Mouse (Mus musculus): ENCODE measurements around the gene Tenm1. TPM values are rescaled to one million over a fixed set of nuclear protein-coding genes. Genes with fewer than 3 reads are reported as not detected.
A peak's percentile ranks its signal among the peaks of the same experiment; 100 is the strongest.

Tenm1 gene
- total and polyA plus RNA-seq, 2 experiments from 2014 or later: not detected

- Histone ChIP-seq H3K9ac (replicated peaks; ENCODE audit: low read depth, low read length) (no peak overlapping the region), H3K4me3 (ENCODE audit: low read depth, low read length) (no peak overlapping the region), H3K4me2 (ENCODE audit: low read depth, low read length) (no peak overlapping the region), H3K36me3 (replicated peaks; ENCODE audit: control insufficient read depth, insufficient read depth, low read length) (no peaks in the 10 kb centered on the region), H3K4me1 (ENCODE audit: control insufficient read depth, insufficient read depth) (no peaks in the 10 kb centered on the region), H3K27me3 (ENCODE audit: control insufficient read depth, insufficient read depth, low read length) (no peaks in the 10 kb centered on the region), H3K9me3 (replicated peaks; ENCODE audit: control insufficient read depth, low read length) (no peaks in the 10 kb centered on the region), H3K27ac (ENCODE audit: low read depth) (no peak overlapping the region)
- WGBS: 50% methylated on average over 1 of the region's 1 CpGs
- DNase-seq (ENCODE audit: low spot score): no peak
- TF ChIP-seq CTCF (IDR thresholded peaks at IDR 0.05; ENCODE audit: low read depth) (no peak), EP300 (IDR thresholded peaks at IDR 0.05; ENCODE audit: low read depth) (no peak)
- no peak for ATAC-seq (ENCODE audit: insufficient read depth, low read depth)
Measured at GRCm38 (mm10) chrX:43122491-43122890, 306.4 kb downstream of the Tenm1 start.

GRCm38 (mm10) chrX:43122001-43122400 is 306.9 kb downstream of the Tenm1 start:
- TF ChIP-seq CTCF (IDR thresholded peaks at IDR 0.05; ENCODE audit: low read depth) (no peak), EP300 (IDR thresholded peaks at IDR 0.05; ENCODE audit: low read depth) (no peak)
- WGBS: 51% methylated on average over 1 of the region's 1 CpGs
- no peak for ATAC-seq (ENCODE audit: insufficient read depth, low read depth)

GRCm38 (mm10) chrX:42986100-42986499 is 442.8 kb downstream of the Tenm1 start:
- Histone ChIP-seq H3K4me1 (ENCODE audit: control insufficient read depth, insufficient read depth) (no peaks in the 10 kb centered on the region), H3K9ac (replicated peaks; ENCODE audit: low read depth, low read length) (no peak overlapping the region), H3K9me3 (replicated peaks; ENCODE audit: control insufficient read depth, low read length) (no peaks in the 10 kb centered on the region), H3K36me3 (replicated peaks; ENCODE audit: control insufficient read depth, insufficient read depth, low read length) (no peaks in the 10 kb centered on the region), H3K27ac (ENCODE audit: low read depth) (no peak overlapping the region), H3K4me2 (ENCODE audit: low read depth, low read length) (no peak overlapping the region), H3K27me3 (ENCODE audit: control insufficient read depth, insufficient read depth, low read length) (no peaks in the 10 kb centered on the region), H3K4me3 (ENCODE audit: low read depth, low read length) (no peak overlapping the region)
- WGBS: 69% methylated on average over 2 of the region's 2 CpGs
- TF ChIP-seq CTCF (IDR thresholded peaks at IDR 0.05; ENCODE audit: low read depth) (no peak), EP300 (IDR thresholded peaks at IDR 0.05; ENCODE audit: low read depth) (no peak)
- ATAC-seq (ENCODE audit: insufficient read depth, low read depth): no peak
- no peak for DNase-seq (ENCODE audit: low spot score)

More at GRCm38 (mm10) chrX:43122001-43122400, 306.9 kb downstream of the Tenm1 start:
- no peak for DNase-seq (ENCODE audit: low spot score)
- H3K27me3 ChIP-seq (ENCODE audit: control insufficient read depth, insufficient read depth, low read length): no peaks in the 10 kb centered on the region
- H3K27ac ChIP-seq (ENCODE audit: low read depth): no peak overlapping the region
- no peaks in the 10 kb centered on the region for H3K9me3 ChIP-seq (replicated peaks; ENCODE audit: control insufficient read depth, low read length)
- H3K4me1 ChIP-seq (ENCODE audit: control insufficient read depth, insufficient read depth): no peaks in the 10 kb centered on the region
- no peaks in the 10 kb centered on the region for H3K36me3 ChIP-seq (replicated peaks; ENCODE audit: control insufficient read depth, insufficient read depth, low read length)
- H3K4me3 ChIP-seq (ENCODE audit: low read depth, low read length): no peak overlapping the region
- no peak overlapping the region for H3K4me2 ChIP-seq (ENCODE audit: low read depth, low read length)
- H3K9ac ChIP-seq (replicated peaks; ENCODE audit: low read depth, low read length): no peak overlapping the region

- Histone ChIP-seq H3K9ac (replicated peaks; ENCODE audit: low read depth, low read length) (no peak overlapping the region), H3K27me3 (ENCODE audit: control insufficient read depth, insufficient read depth, low read length) (no peaks in the 10 kb centered on the region), H3K27ac (ENCODE audit: low read depth) (no peak overlapping the region), H3K4me2 (ENCODE audit: low read depth, low read length) (no peak overlapping the region), H3K4me1 (ENCODE audit: control insufficient read depth, insufficient read depth) (no peaks in the 10 kb centered on the region), H3K9me3 (replicated peaks; ENCODE audit: control insufficient read depth, low read length) (no peaks in the 10 kb centered on the region), H3K36me3 (replicated peaks; ENCODE audit: control insufficient read depth, insufficient read depth, low read length) (no peaks in the 10 kb centered on the region), H3K4me3 (ENCODE audit: low read depth, low read length) (no peak overlapping the region)
- TF ChIP-seq CTCF (IDR thresholded peaks at IDR 0.05; ENCODE audit: low read depth): 0 out of 2 replicates have a peak, but pooled peaks have one; percentile 14
- TF ChIP-seq EP300 (IDR thresholded peaks at IDR 0.05; ENCODE audit: low read depth): no peak
- no peak for ATAC-seq (ENCODE audit: insufficient read depth, low read depth)
- DNase-seq (ENCODE audit: low spot score): no peak
- 0% methylated on average over 1 of the region's 1 CpGs for WGBS
Measured at GRCm38 (mm10) chrX:42973562-42973961, 455.4 kb downstream of the Tenm1 start.

- Histone ChIP-seq H3K9me3 (replicated peaks; ENCODE audit: control insufficient read depth, low read length) (no peaks in the 10 kb centered on the region), H3K36me3 (replicated peaks; ENCODE audit: control insufficient read depth, insufficient read depth, low read length) (no peaks in the 10 kb centered on the region), H3K27me3 (ENCODE audit: control insufficient read depth, insufficient read depth, low read length) (no peaks in the 10 kb centered on the region), H3K4me2 (ENCODE audit: low read depth, low read length) (no peak overlapping the region), H3K9ac (replicated peaks; ENCODE audit: low read depth, low read length) (no peak overlapping the region), H3K27ac (ENCODE audit: low read depth) (no peak overlapping the region), H3K4me3 (ENCODE audit: low read depth, low read length) (no peak overlapping the region), H3K4me1 (ENCODE audit: control insufficient read depth, insufficient read depth) (no peaks in the 10 kb centered on the region)
- DNase-seq (ENCODE audit: low spot score) (no peak), ATAC-seq (ENCODE audit: insufficient read depth, low read depth) (no peak)
- 62% methylated on average over 5 of the region's 5 CpGs for WGBS
- TF ChIP-seq CTCF (IDR thresholded peaks at IDR 0.05; ENCODE audit: low read depth) (no peak), EP300 (IDR thresholded peaks at IDR 0.05; ENCODE audit: low read depth) (no peak)
Measured at GRCm38 (mm10) chrX:42967611-42968010, 461.3 kb downstream of the Tenm1 start.

- no peaks in the 10 kb centered on the region for H3K27me3 ChIP-seq (ENCODE audit: control insufficient read depth, insufficient read depth, low read length)
- H3K4me3 ChIP-seq (ENCODE audit: low read depth, low read length): no peak overlapping the region
- H3K4me1 ChIP-seq (ENCODE audit: control insufficient read depth, insufficient read depth): no peaks in the 10 kb centered on the region
- DNase-seq (ENCODE audit: low spot score) (no peak), ATAC-seq (ENCODE audit: insufficient read depth, low read depth) (no peak)
- H3K27ac ChIP-seq (ENCODE audit: low read depth): no peak overlapping the region
- no peak overlapping the region for H3K9ac ChIP-seq (replicated peaks; ENCODE audit: low read depth, low read length)
- no peaks in the 10 kb centered on the region for H3K9me3 ChIP-seq (replicated peaks; ENCODE audit: control insufficient read depth, low read length)
- H3K4me2 ChIP-seq (ENCODE audit: low read depth, low read length): no peak overlapping the region
- TF ChIP-seq CTCF (IDR thresholded peaks at IDR 0.05; ENCODE audit: low read depth): no peak
- no peak for TF ChIP-seq EP300 (IDR thresholded peaks at IDR 0.05; ENCODE audit: low read depth)
- WGBS: 50% methylated on average over 1 of the region's 1 CpGs
- H3K36me3 ChIP-seq (replicated peaks; ENCODE audit: control insufficient read depth, insufficient read depth, low read length): no peaks in the 10 kb centered on the region
Measured at GRCm38 (mm10) chrX:42861731-42862130, 567.2 kb downstream of the Tenm1 start.

All from heart, postnatal 0 days (tissue).